Mouse (Mus musculus): ENCODE measurements at regions not wholly inside any gene's neighbourhood (a gene's known extent, or its start where the extent isn't known, plus 50 kb on each side); places are given as distances from the start of the nearest gene placed in this dataset.

DNA sequence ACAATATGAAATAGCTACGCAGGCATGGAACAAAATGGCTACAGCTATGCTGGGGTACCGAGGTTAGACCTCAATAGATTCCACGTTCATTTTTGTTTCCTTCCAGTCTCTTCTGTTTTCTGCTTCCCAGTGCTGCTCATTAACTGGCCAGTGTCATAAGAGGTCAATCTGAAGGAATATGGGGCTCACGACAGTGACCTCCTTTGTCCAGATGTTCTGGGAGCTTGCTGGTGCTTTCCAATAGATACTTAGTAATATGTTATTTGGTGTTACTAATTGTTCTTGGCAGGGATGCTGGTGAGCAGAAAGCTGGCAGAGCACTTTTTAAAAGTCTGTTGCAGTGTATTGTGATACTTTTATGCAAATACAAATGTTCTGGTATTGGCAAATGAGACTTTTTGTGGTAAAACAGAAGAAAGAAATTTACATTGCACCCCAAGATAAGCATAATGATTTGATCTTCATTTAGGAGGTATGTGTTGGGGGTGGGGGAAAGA is 95.8 kb upstream of the Arg1 start:
- WGBS, result 84% methylated on average over 4 of the region's 4 CpGs
- Histone ChIP-seq H3K9ac (replicated peaks) (no peak overlapping the region), H3K9me3 (peaks cover 6% of the 10 kb centered on the region), H3K4me3 (replicated peaks) (no peak overlapping the region), H3K4me2 (replicated peaks) (no peak overlapping the region), H3K27me3 (no peaks in the 10 kb centered on the region), H3K36me3 (no peaks in the 10 kb centered on the region), H3K27ac (no peak overlapping the region), H3K4me1 (replicated peaks) (0 out of 2 replicates have a peak, but pooled peaks cover 5% of the 10 kb centered on the region)
- ATAC-seq, result no peak

GRCm38 (mm10) chr10:25018946-25019345 is 91.7 kb upstream of the Arg1 start:
- ATAC-seq, result 0 out of 2 replicates have a peak, but pooled peaks have one; percentile 27
- Histone ChIP-seq H3K4me3 (replicated peaks) (no peak overlapping the region), H3K36me3 (no peaks in the 10 kb centered on the region), H3K27ac (no peak overlapping the region), H3K4me2 (replicated peaks) (no peak overlapping the region), H3K9me3 (peaks cover 3% of the 10 kb centered on the region; the same call in 1 of the 2 replicates), H3K9ac (replicated peaks) (no peak overlapping the region), H3K4me1 (replicated peaks) (0 out of 2 replicates have a peak, but pooled peaks cover 5% of the 10 kb centered on the region), H3K27me3 (no peaks in the 10 kb centered on the region)
- 43% methylated on average over 2 of the region's 2 CpGs for WGBS

DNA sequence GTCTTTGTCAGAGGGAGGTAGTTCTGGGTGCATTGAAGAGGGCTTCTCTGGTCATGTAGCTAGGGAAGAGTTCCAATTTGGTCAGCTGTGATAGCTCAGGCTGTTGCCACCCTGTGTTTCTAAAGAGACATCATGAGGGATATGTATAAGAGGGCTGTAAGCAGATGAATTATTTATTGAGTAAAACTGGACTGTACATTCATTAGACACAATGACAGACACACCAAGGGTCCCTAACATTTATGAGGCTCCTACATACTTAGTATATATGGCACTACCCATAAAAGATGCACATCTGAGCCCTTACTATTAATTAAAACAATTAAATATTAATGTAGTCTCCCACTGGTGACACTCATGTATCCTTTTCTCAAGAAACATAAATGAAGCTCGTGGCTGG is 90.6 kb upstream of the Arg1 start:
- Histone ChIP-seq H3K27me3 (no peaks in the 10 kb centered on the region), H3K4me1 (replicated peaks) (no peaks in the 10 kb centered on the region), H3K27ac (no peak overlapping the region), H3K36me3 (no peaks in the 10 kb centered on the region), H3K9me3 (peaks cover 3% of the 10 kb centered on the region; the same call in 1 of the 2 replicates), H3K9ac (replicated peaks) (no peak overlapping the region), H3K4me3 (replicated peaks) (no peak overlapping the region), H3K4me2 (replicated peaks) (no peak overlapping the region)
- ATAC-seq, result 0 out of 2 replicates have a peak, but pooled peaks have one; percentile 58
- 74% methylated on average over 1 of the region's 1 CpGs for WGBS

DNA sequence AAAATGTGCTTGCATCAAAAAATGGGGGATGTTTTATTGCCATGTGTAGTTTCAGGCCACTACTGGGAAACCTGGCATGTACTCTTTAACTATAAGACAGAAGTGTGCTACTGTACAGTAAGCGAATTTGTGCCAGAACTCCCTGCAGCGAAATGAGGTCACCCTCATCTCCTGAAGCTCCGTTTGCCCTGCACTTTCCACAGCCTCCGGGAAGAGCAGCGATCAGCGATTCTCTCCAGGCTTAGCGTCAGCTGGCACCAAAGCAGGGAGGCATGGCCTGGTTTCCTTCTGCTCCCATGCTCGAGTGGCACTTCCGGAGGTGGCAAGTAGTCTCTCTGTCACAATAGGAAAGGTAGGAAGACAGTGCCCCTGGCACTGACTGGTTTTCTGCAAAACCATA is 88.8 kb upstream of the Arg1 start:
- no peak overlapping the region for H3K4me3 ChIP-seq (replicated peaks)
- H3K36me3 ChIP-seq, result no peaks in the 10 kb centered on the region
- no peaks in the 10 kb centered on the region for H3K4me1 ChIP-seq (replicated peaks)
- no peaks in the 10 kb centered on the region for H3K27me3 ChIP-seq
- ATAC-seq, result no peak
- no peak overlapping the region for H3K4me2 ChIP-seq (replicated peaks)
- no peak overlapping the region for H3K27ac ChIP-seq
- H3K9ac ChIP-seq (replicated peaks), result no peak overlapping the region
- no peaks in the 10 kb centered on the region for H3K9me3 ChIP-seq
- 85% methylated on average over 9 of the region's 9 CpGs for WGBS

- H3K36me3 ChIP-seq, result no peaks in the 10 kb centered on the region
- no peak for ATAC-seq
- H3K27me3 ChIP-seq, result no peaks in the 10 kb centered on the region
- H3K9me3 ChIP-seq, result no peaks in the 10 kb centered on the region
- no peak overlapping the region for H3K9ac ChIP-seq (replicated peaks)
- no peak overlapping the region for H3K27ac ChIP-seq
- no peak overlapping the region for H3K4me2 ChIP-seq (replicated peaks)
- no peaks in the 10 kb centered on the region for H3K4me1 ChIP-seq (replicated peaks)
- H3K4me3 ChIP-seq (replicated peaks), result no peak overlapping the region
Measured at GRCm38 (mm10) chr10:25012129-25012528, 84.8 kb upstream of the Arg1 start.

DNA sequence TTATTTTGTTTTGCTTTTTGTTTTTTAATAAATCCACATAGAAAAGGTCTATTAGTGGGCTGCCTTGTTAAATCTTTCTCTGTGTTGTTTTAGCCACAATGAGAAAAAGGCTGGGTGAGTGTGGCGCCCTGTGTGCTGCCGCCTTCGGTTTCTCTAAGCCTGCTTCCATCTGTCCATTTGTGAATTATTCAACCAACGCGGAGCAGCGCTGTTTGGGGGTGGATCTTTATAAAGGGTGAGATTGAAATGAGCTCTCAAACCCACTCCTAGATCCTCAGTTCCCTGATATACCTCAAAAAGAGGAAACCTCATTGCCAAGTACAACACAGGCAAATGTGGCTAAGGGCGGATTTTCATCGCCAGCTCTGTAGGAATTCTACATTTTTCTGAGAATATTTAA is 74.0 kb upstream of the Arg1 start:
- no peak overlapping the region for H3K27ac ChIP-seq
- no peaks in the 10 kb centered on the region for H3K9me3 ChIP-seq
- H3K36me3 ChIP-seq, result no peaks in the 10 kb centered on the region
- H3K9ac ChIP-seq (replicated peaks), result no peak overlapping the region
- H3K27me3 ChIP-seq, result no peaks in the 10 kb centered on the region
- no peak overlapping the region for H3K4me3 ChIP-seq (replicated peaks)
- H3K4me2 ChIP-seq (replicated peaks), result no peak overlapping the region
- H3K4me1 ChIP-seq (replicated peaks), result no peaks in the 10 kb centered on the region
- 72% methylated on average over 8 of the region's 8 CpGs for WGBS
- no peak for ATAC-seq

DNA sequence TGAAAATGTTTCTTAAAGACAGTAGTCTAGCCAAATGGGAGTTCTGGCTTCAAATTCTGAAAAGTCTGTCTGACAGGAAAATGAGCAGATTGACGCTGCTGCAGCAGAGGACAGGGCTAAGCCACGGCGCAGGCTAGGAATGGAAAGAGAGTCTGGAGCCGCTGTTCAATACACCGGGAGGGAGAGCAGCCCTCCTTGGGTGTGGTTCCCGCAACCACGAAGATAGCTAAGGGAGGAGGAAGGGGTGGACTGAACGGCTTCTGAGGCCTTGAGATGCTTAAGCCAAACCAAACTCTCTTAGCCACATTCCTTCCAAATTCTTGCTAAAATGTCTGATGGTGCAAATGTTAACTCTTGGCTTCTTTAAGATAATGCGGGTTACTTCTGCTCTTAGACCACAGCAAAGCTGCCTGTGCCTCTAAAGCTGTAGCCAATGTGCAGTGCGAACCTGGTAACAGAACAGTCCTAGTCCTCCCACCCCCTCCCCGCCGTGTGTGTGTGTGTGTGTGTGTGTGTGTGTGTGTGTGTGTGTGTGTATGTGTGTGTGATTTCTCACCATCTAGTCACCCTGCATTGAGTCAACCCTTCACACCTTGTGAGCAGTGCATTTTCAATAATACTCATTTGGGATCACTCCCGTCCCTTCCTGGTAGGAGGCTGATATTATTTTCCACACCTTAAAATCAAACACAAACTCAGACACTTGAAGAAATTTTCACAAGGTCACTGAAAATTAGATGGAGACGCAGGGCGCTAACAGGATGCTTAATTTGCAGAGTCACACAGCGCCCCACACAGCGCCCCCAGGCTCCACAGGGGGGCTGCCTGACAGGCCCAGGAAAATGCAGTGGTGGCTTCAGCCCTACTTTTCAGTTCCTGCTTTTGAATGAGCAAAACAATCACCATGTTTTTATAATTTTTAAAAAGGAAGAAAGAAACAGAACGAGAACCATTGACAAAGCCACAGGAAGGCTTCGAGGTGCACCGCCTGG is 73.2 kb upstream of the Arg1 start:
- no peaks in the 10 kb centered on the region for H3K9me3 ChIP-seq
- no peaks in the 10 kb centered on the region for H3K27me3 ChIP-seq
- H3K36me3 ChIP-seq, result no peaks in the 10 kb centered on the region
- H3K4me3 ChIP-seq (replicated peaks), result no peak overlapping the region
- no peak overlapping the region for H3K4me2 ChIP-seq (replicated peaks)
- H3K27ac ChIP-seq, result no peak overlapping the region
- H3K4me1 ChIP-seq (replicated peaks), result no peaks in the 10 kb centered on the region
- no peak overlapping the region for H3K9ac ChIP-seq (replicated peaks)
- WGBS, result 77% methylated on average over 20 of the region's 20 CpGs
- peak; percentile 45 for ATAC-seq

DNA sequence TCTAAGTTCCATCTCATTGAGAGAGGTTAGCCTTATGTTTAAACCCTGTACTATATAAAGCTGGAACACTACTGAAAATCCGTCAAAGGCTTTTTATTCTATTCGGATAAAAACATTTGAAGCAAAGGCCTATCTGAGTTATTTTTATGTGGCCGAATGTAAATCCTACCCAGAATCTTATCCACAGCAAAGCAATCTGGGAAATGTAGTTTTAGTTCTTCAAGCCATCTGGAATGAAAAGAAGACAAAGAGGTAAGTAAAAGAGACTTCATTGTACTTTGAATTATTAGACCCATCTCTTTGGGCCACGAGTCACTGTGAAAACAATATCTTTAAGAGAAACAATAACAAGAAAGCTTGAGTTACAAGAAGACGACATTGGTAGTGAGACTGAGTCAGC is 72.5 kb upstream of the Arg1 start:
- Histone ChIP-seq H3K9me3 (no peaks in the 10 kb centered on the region), H3K4me3 (replicated peaks) (no peak overlapping the region), H3K4me2 (replicated peaks) (no peak overlapping the region), H3K36me3 (no peaks in the 10 kb centered on the region), H3K4me1 (replicated peaks) (no peaks in the 10 kb centered on the region), H3K9ac (replicated peaks) (no peak overlapping the region), H3K27me3 (no peaks in the 10 kb centered on the region), H3K27ac (no peak overlapping the region)
- no peak for ATAC-seq
- 85% methylated on average over 5 of the region's 5 CpGs for WGBS

GRCm38 (mm10) chr10:24997661-24998060 is 70.4 kb upstream of the Arg1 start:
- Histone ChIP-seq H3K27me3 (no peaks in the 10 kb centered on the region), H3K27ac (no peak overlapping the region), H3K4me3 (replicated peaks) (no peak overlapping the region), H3K4me1 (replicated peaks) (no peaks in the 10 kb centered on the region), H3K9ac (replicated peaks) (no peak overlapping the region), H3K36me3 (no peaks in the 10 kb centered on the region), H3K9me3 (no peaks in the 10 kb centered on the region), H3K4me2 (replicated peaks) (no peak overlapping the region)
- no peak for ATAC-seq
- 73% methylated on average over 3 of the region's 3 CpGs for WGBS

DNA sequence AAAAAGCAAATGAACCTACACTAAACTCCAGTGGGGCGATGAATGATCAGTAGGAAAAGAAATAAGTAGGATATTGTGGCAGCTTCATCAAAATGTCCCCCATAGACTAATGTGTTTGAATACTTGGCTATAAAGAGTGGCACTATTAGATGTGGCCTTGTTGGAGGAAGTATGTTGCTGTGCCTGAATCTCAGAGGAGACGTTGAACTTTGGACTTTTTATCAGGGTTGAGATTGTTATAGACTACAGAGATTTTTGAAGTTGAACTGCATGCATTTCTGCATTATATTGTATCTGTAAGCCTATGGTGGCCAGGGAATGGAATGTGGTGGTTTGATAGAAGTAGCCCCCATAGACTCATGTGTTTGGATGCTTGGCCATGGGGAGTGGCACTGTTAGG is 68.5 kb upstream of the Arg1 start:
- WGBS, result 91% methylated on average over 2 of the region's 2 CpGs
- H3K9ac ChIP-seq (replicated peaks), result no peak overlapping the region
- no peak overlapping the region for H3K4me3 ChIP-seq (replicated peaks)
- H3K4me2 ChIP-seq (replicated peaks), result no peak overlapping the region
- ATAC-seq, result no peak
- no peak overlapping the region for H3K27ac ChIP-seq
- no peaks in the 10 kb centered on the region for H3K36me3 ChIP-seq
- no peaks in the 10 kb centered on the region for H3K9me3 ChIP-seq
- H3K27me3 ChIP-seq, result no peaks in the 10 kb centered on the region
- H3K4me1 ChIP-seq (replicated peaks), result no peaks in the 10 kb centered on the region

- ATAC-seq, result no peak
- H3K4me1 ChIP-seq (replicated peaks), result no peaks in the 10 kb centered on the region
- no peak overlapping the region for H3K27ac ChIP-seq
- H3K9ac ChIP-seq (replicated peaks), result no peak overlapping the region
- H3K9me3 ChIP-seq, result no peaks in the 10 kb centered on the region
- H3K4me3 ChIP-seq (replicated peaks), result no peak overlapping the region
- no peak overlapping the region for H3K4me2 ChIP-seq (replicated peaks)
- H3K36me3 ChIP-seq, result no peaks in the 10 kb centered on the region
- 92% methylated on average over 2 of the region's 2 CpGs for whole genome bisulfite sequencing
- no peaks in the 10 kb centered on the region for H3K27me3 ChIP-seq
Measured at GRCm38 (mm10) chr10:24989965-24990653, 62.8 kb upstream of the Arg1 start.

- 88% methylated on average over 4 of the region's 4 CpGs for WGBS
- no peak overlapping the region for H3K9ac ChIP-seq (replicated peaks)
- no peaks in the 10 kb centered on the region for H3K36me3 ChIP-seq
Measured at GRCm38 (mm10) chr10:24984801-24985200, 57.5 kb upstream of the Arg1 start.

More at GRCm38 (mm10) chr10:24984801-24985200, 57.5 kb upstream of the Arg1 start:
- no peaks in the 10 kb centered on the region for H3K4me1 ChIP-seq (replicated peaks)
- H3K27ac ChIP-seq, result no peak overlapping the region
- no peak overlapping the region for H3K4me3 ChIP-seq (replicated peaks)
- no peaks in the 10 kb centered on the region for H3K27me3 ChIP-seq
- no peak for ATAC-seq
- no peaks in the 10 kb centered on the region for H3K9me3 ChIP-seq
- no peak overlapping the region for H3K4me2 ChIP-seq (replicated peaks)
